Mouse (Mus musculus): ENCODE results near the gene Sap25.

- TF ChIP-seq POLR2A (IDR thresholded peaks at IDR 0.05; ENCODE audit: low read depth, low read length) (no peak), CTCF (IDR thresholded peaks at IDR 0.05; ENCODE audit: extremely low read depth, insufficient read length, insufficient replicate concordance, low read depth, low read length) (no peak)
These were observed 13.1 kb upstream of the Sap25 start for GRCm38 (mm10) chr5:137627991-137628390.

All from small intestine, adult 2 months (tissue).